Mouse (Mus musculus) CH12.LX (cell line): ENCODE measurements around the gene Zbtb24. TPM values are rescaled to one million over a fixed set of nuclear protein-coding genes. Genes with fewer than 3 reads are reported as not detected.

ENCODE experiments used
- DNase-seq: peaks from one replicate; pipeline ENCODE4 v3.0.0-alpha.2; 2013; ENCODE audit errors: extremely low read depth
- H3K27ac ChIP-seq: 2 replicates; pipeline ENCODE4 v1.5.1; 2012; ENCODE audit warnings: low read depth, mild to moderate bottlenecking, control low read depth, moderate library complexity; ENCODE audit not compliant: insufficient read depth
- H3K27me3 ChIP-seq: replicated peaks from 2 replicates; pipeline ENCODE3; 2012; ENCODE audit warnings: inconsistent platforms
- H3K36me3 ChIP-seq, 2 experiments: replicated peaks in 1 of 2; 2 replicates each; pipeline versions ENCODE3 to v1.6.1; 2012; ENCODE audit warnings: inconsistent platforms in 1 of 2, low read length in 1 of 2, mild to moderate bottlenecking in 1 of 2, mixed read lengths in 1 of 2, moderate library complexity in 1 of 2; ENCODE audit not compliant: control insufficient read depth in 1 of 2, insufficient read depth in 1 of 2
- H3K4me1 ChIP-seq, 2 experiments: 2 replicates each; pipeline ENCODE4 v1.6.1; 2012; ENCODE audit warnings: inconsistent platforms in 1 of 2, moderate library complexity in 1 of 2; ENCODE audit not compliant: insufficient read depth in 2 of 2, control insufficient read depth in 1 of 2
- H3K4me2 ChIP-seq: 2 replicates; pipeline ENCODE4 v1.6.1; 2012; ENCODE audit warnings: low read depth, mild to moderate bottlenecking, control low read depth; ENCODE audit not compliant: poor library complexity, insufficient read depth, severe bottlenecking
- H3K4me3 ChIP-seq, 3 experiments: fragments of 150-350 bp in 1 of 3; sonication (generic) in 1 of 3; replicated peaks in 1 of 3; 2 replicates each; pipeline versions ENCODE3 to v1.5.1; 2011 to 2012; ENCODE audit warnings: low read depth in 2 of 3, low read length in 2 of 3, mild to moderate bottlenecking in 2 of 3, moderate library complexity in 2 of 3, control low read depth in 1 of 3, improper control_type of control experiment in 1 of 3, inconsistent platforms in 1 of 3, mixed read lengths in 1 of 3; ENCODE audit not compliant: poor library complexity in 1 of 3
- H3K79me2 ChIP-seq: replicated peaks from 2 replicates; pipeline ENCODE4 v1.6.1; 2012; ENCODE audit warnings: mild to moderate bottlenecking, moderate library complexity; ENCODE audit not compliant: control insufficient read depth, poor library complexity, insufficient read depth, severe bottlenecking; ENCODE audit errors: extremely low read depth
- H3K9ac ChIP-seq: 2 replicates; pipeline ENCODE4 v1.6.1; 2012; ENCODE audit warnings: low read depth, mild to moderate bottlenecking, control low read depth, moderate library complexity; ENCODE audit not compliant: insufficient read depth
- H3K9me3 ChIP-seq: replicated peaks from 2 replicates; pipeline ENCODE3; 2012; ENCODE audit warnings: low read length, inconsistent platforms, mixed read lengths
- CHD1 ChIP-seq: IDR thresholded peaks from 2 replicates; pipeline ENCODE4 v1.6.1; 2012; ENCODE audit warnings: low read depth, low read length, improper control_type of control experiment, inconsistent platforms
- E2F4 ChIP-seq: IDR thresholded peaks from 2 replicates; pipeline ENCODE4 v1.6.1; 2011; ENCODE audit warnings: low read depth, low read length, improper control_type of control experiment; ENCODE audit not compliant: insufficient replicate concordance
- ELF1 ChIP-seq: IDR thresholded peaks from 2 replicates; pipeline ENCODE4 v1.6.1; 2014; ENCODE audit warnings: low read depth, mild to moderate bottlenecking, inconsistent platforms, low read length, improper control_type of control experiment
- GABPA ChIP-seq: IDR thresholded peaks from 2 replicates; pipeline ENCODE4 v1.6.1; 2012; ENCODE audit warnings: low read depth, low read length, improper control_type of control experiment, inconsistent platforms; ENCODE audit not compliant: insufficient replicate concordance
- HCFC1 ChIP-seq: IDR thresholded peaks from 2 replicates; pipeline ENCODE4 v1.6.1; 2012; ENCODE audit warnings: low read depth, mild to moderate bottlenecking, inconsistent platforms, low read length, improper control_type of control experiment
- IRF4 ChIP-seq: IDR thresholded peaks from 2 replicates; pipeline ENCODE4 v1.6.1; 2014; ENCODE audit warnings: low read depth, mild to moderate bottlenecking, inconsistent platforms, low read length, improper control_type of control experiment
- JUND ChIP-seq: conservative IDR thresholded peaks from 2 replicates; pipeline ENCODE4 v1.6.1; 2011; ENCODE audit warnings: low read depth, low read length, improper control_type of control experiment
- KAT2A ChIP-seq: IDR thresholded peaks from 2 replicates; pipeline ENCODE4 v1.6.1; 2012; ENCODE audit warnings: low read length, improper control_type of control experiment, inconsistent platforms; ENCODE audit not compliant: insufficient replicate concordance
- MAFK ChIP-seq: IDR thresholded peaks from 2 replicates; pipeline ENCODE4 v1.6.1; 2011; ENCODE audit warnings: low read length, improper control_type of control experiment; ENCODE audit not compliant: insufficient replicate concordance
- MAX ChIP-seq: IDR thresholded peaks from 2 replicates; pipeline ENCODE4 v1.6.1; 2011; ENCODE audit warnings: low read length, improper control_type of control experiment
- NELFE ChIP-seq: IDR thresholded peaks from 2 replicates; pipeline ENCODE4 v1.6.1; 2011; ENCODE audit warnings: low read depth, low read length, improper control_type of control experiment
- NRF1 ChIP-seq: IDR thresholded peaks from 2 replicates; pipeline ENCODE4 v1.6.1; 2014; ENCODE audit warnings: low read depth, mild to moderate bottlenecking, inconsistent platforms, low read length, improper control_type of control experiment, moderate library complexity
- POLR2AphosphoS2 ChIP-seq: IDR thresholded peaks from 2 replicates; pipeline ENCODE4 v1.6.1; 2011; ENCODE audit warnings: low read depth, low read length, improper control_type of control experiment
- RAD21 ChIP-seq: IDR thresholded peaks from 2 replicates; pipeline ENCODE4 v1.6.1; 2011; ENCODE audit warnings: low read depth, mild to moderate bottlenecking, low read length, improper control_type of control experiment, moderate library complexity
- RCOR1 ChIP-seq: conservative IDR thresholded peaks from 2 replicates; pipeline ENCODE4 v1.6.1; 2012; ENCODE audit warnings: low read depth, mild to moderate bottlenecking, inconsistent platforms, low read length, improper control_type of control experiment
- SIN3A ChIP-seq: IDR thresholded peaks from 2 replicates; pipeline ENCODE4 v1.6.1; 2012; ENCODE audit warnings: low read length, improper control_type of control experiment, inconsistent platforms
- TCF12 ChIP-seq: IDR thresholded peaks from 2 replicates; pipeline ENCODE4 v1.6.1; 2014; ENCODE audit warnings: low read depth, mild to moderate bottlenecking, inconsistent platforms, low read length, improper control_type of control experiment
- USF2 ChIP-seq: conservative IDR thresholded peaks from 2 replicates; pipeline ENCODE4 v1.6.1; 2011; ENCODE audit warnings: low read depth, low read length, improper control_type of control experiment
- ZMIZ1 ChIP-seq: IDR thresholded peaks from 2 replicates; pipeline ENCODE4 v1.6.1; 2012; ENCODE audit warnings: low read depth, mild to moderate bottlenecking, inconsistent platforms, low read length, improper control_type of control experiment
- ZNF384 ChIP-seq: IDR thresholded peaks from 2 replicates; pipeline ENCODE4 v1.6.1; 2012; ENCODE audit warnings: low read depth, low read length, improper control_type of control experiment, inconsistent platforms
- dilution Hi-C: fragments of 300-500 bp; cut with MboI; formaldehyde crosslinking; loops from 2 replicates; pipeline ENCODE4 v1.14.3; 2020; ENCODE audit warnings: low sequenced_read_pairs; ENCODE audit not compliant: extremely low pct_unique_long_range_greater_than_20kb, extremely low pct_ligation_motif_present
- in situ Hi-C: fragments of 300-500 bp; cut with MboI; formaldehyde crosslinking; loops from 3 replicates; pipeline ENCODE4 v1.14.3; 2019; ENCODE audit warnings: low sequenced_read_pairs, low pct_ligation_motif_present, low pct_unique_long_range_greater_than_20kb, mixed read lengths
- polyA plus RNA-seq: library from polyadenylated mRNA; unstranded; fragments of >175 nt; gene quantifications from 2 replicates; pipeline ENCODE4 v1.2.1, GENCODE M21; 2012; ENCODE audit warnings: low read depth; ENCODE audit not compliant: insufficient read length
- total RNA-seq, 2 experiments: library from RNA; depleted of rRNA; stranded (reverse); fragments of 300-350 nt in 1 of 2; fragments of >200 nt in 1 of 2; gene quantifications; 2 replicates each; pipeline ENCODE4 v1.2.3; 2012 to 2014

Zbtb24 gene
- total and polyA plus RNA-seq, 3 experiments: 11.7 to 14.3 (median 11.8) TPM

- H3K9ac ChIP-seq: peak overlapping the region; percentile 95
- in situ Hi-C loops (loop anchor here (10.0 kb wide), 1 partner anchor 55 kb away; no protein-coding TSS in a partner anchor), dilution Hi-C loops (no loop called here)
- H3K4me1 ChIP-seq: peaks cover 14 to 35% of the 10 kb centered on the region in 2 experiments
- peak overlapping the region; percentile 92 for H3K4me2 ChIP-seq
- no peaks in the 10 kb centered on the region for H3K9me3 ChIP-seq
- no peak for TF ChIP-seq NRF1
- no peak for TF ChIP-seq IRF4
- TF ChIP-seq KAT2A: no peak
- no peak for TF ChIP-seq MAFK
- TF ChIP-seq MAX: no peak
- no peak for TF ChIP-seq ZNF384
- no peak for TF ChIP-seq E2F4
- peak overlapping the region; percentile 29; the same call in 1 of the 2 replicates for H3K27ac ChIP-seq
- H3K79me2 ChIP-seq: peaks cover 23% of the 10 kb centered on the region
- H3K36me3 ChIP-seq: peaks cover 16 to 32% of the 10 kb centered on the region in 2 experiments
- peak; percentile 60 for DNase-seq
- no peaks in the 10 kb centered on the region for H3K27me3 ChIP-seq
- peak overlapping the region; percentile 85 to 90 (median 88) for H3K4me3 ChIP-seq
These were observed 499 bp upstream of the Zbtb24 start for GRCm38 (mm10) chr10:41449684-41450083.

- dilution Hi-C loops (no loop called here), in situ Hi-C loops (no loop called here)
- Histone ChIP-seq H3K79me2 (peaks cover 23% of the 10 kb centered on the region), H3K9ac (peak overlapping the region; percentile 95), H3K36me3 (peaks cover 27 to 45% of the 10 kb centered on the region in 2 experiments), H3K27ac (no peak overlapping the region), H3K27me3 (no peaks in the 10 kb centered on the region), H3K4me1 (peaks cover 14 to 40% of the 10 kb centered on the region in 2 experiments), H3K4me2 (peak overlapping the region; percentile 87), H3K9me3 (no peaks in the 10 kb centered on the region), H3K4me3 (peak overlapping the region; percentile 77 to 90 (median 85))
- TF ChIP-seq MAX (no peak), ZNF384 (peak; percentile 38; the same call in 1 of the 2 replicates)
- no peak for DNase-seq
These were observed 768 bp downstream of the Zbtb24 start for GRCm38 (mm10) chr10:41450780-41451522.

- in situ Hi-C loops (no loop called here), dilution Hi-C loops (no loop called here)
- Histone ChIP-seq H3K36me3 (peaks cover 34 to 52% of the 10 kb centered on the region in 2 experiments), H3K4me1 (peaks cover 14 to 40% of the 10 kb centered on the region in 2 experiments), H3K9me3 (no peaks in the 10 kb centered on the region), H3K79me2 (peaks cover 23% of the 10 kb centered on the region), H3K4me3 (no peak overlapping the region), H3K27ac (no peak overlapping the region), H3K4me2 (peak overlapping the region; percentile 87), H3K9ac (no peak overlapping the region), H3K27me3 (no peaks in the 10 kb centered on the region)
- TF ChIP-seq ELF1: no peak
- no peak for TF ChIP-seq RAD21
- TF ChIP-seq MAFK: no peak
- no peak for TF ChIP-seq ZMIZ1
- no peak for TF ChIP-seq NRF1
- no peak for TF ChIP-seq POLR2AphosphoS2
- TF ChIP-seq HCFC1: no peak
- TF ChIP-seq RCOR1: no peak
- TF ChIP-seq MAX: no peak
- no peak for TF ChIP-seq JUND
- no peak for TF ChIP-seq SIN3A
- no peak for TF ChIP-seq USF2
- TF ChIP-seq CHD1: no peak
- TF ChIP-seq TCF12: no peak
- TF ChIP-seq NELFE: no peak
- no peak for TF ChIP-seq E2F4
- no peak for TF ChIP-seq GABPA
- DNase-seq: no peak
These were observed 1.5 kb downstream of the Zbtb24 start for GRCm38 (mm10) chr10:41451656-41452055.
